15 mouse cellular contexts compared by ENCODE assay signal in the genomic region with DNA sequence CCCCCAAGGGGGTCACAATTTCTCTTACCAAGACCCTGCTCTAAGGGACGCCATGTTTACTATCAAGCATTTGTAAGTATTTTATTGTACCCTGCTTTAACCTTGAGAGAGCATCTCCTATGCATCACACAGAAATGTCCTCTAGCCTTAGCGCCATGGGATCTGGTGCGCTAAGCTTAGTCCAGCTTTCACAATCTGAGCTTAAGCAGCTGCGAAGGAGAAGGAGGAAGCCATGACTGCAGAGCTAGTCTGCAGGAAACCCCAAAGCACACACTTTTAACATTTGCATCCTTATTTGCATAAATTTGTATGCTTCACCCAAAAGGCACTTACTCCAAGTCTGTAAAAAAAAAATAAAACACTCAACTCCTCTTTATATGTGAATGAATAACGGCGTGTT.
"Had no signal": no experiment of that assay in that cellular context is flagged by ENCODE, and none has a peak within 500 bp of the region (broad histone marks: within the 10 kb centered on the region; RNA-seq: fewer than 3 reads in every experiment).

No protein-coding gene starts in this region.

- H3K27me3 ChIP-seq: liver, embryonic 13.5 days; lung, embryonic 15.5 days; stomach, embryonic 15.5 days had no signal

- H3K36me3 ChIP-seq: limb, embryonic 15.5 days; liver, embryonic 13.5 days; lung, embryonic 15.5 days; stomach, embryonic 15.5 days had no signal

- H3K4me1 ChIP-seq: stomach, embryonic 15.5 days had no signal

- H3K27ac ChIP-seq: limb, embryonic 15.5 days; liver, embryonic 13.5 days; lung, embryonic 15.5 days; stomach, embryonic 15.5 days had no signal

- H3K4me3 ChIP-seq: limb, embryonic 15.5 days; liver, embryonic 13.5 days; lung, embryonic 15.5 days; megakaryocyte, embryonic 14.5 days; stomach, embryonic 15.5 days had no signal

- ATAC-seq: intestine, embryonic 16.5 days; liver, postnatal 0 days; midbrain, embryonic 16.5 days had no signal

- DNase-seq: kidney, adult 2 months; kidney, postnatal 25 days; layer of hippocampus, adult 9-11 months; layer of hippocampus, postnatal 36 days; liver, embryonic 13.5 days; liver, postnatal 0 days; right cerebral cortex, postnatal 4 days; spleen, adult 18-20 months; thymus, postnatal 4 days had no signal
